Mouse (Mus musculus) C2C12 (cell line): ENCODE data around the gene Myo15.
"Not testable (repeated sequence)": the region's sequence is repeated elsewhere in the genome, so short reads cannot be mapped to it uniquely, and the experiment has no call there.

Experiments used
- CTCF ChIP-seq: IDR thresholded peaks from one replicate; pipeline ENCODE4 v1.5.1; 2011; ENCODE audit not compliant: control insufficient read depth, insufficient read depth, insufficient read length
- MAX ChIP-seq: IDR thresholded peaks from one replicate; pipeline ENCODE4 v1.6.1; 2011; ENCODE audit warnings: mild to moderate bottlenecking, control low read depth
- MYOD1 ChIP-seq: IDR thresholded peaks from one replicate; pipeline ENCODE4 v1.6.1; 2011; ENCODE audit warnings: low read depth; ENCODE audit not compliant: control insufficient read depth, insufficient read length
- MYOG ChIP-seq: IDR thresholded peaks from one replicate; pipeline ENCODE4 v1.6.1; 2011; ENCODE audit not compliant: control insufficient read depth, insufficient read length; ENCODE audit errors: extremely low read depth

DNA sequence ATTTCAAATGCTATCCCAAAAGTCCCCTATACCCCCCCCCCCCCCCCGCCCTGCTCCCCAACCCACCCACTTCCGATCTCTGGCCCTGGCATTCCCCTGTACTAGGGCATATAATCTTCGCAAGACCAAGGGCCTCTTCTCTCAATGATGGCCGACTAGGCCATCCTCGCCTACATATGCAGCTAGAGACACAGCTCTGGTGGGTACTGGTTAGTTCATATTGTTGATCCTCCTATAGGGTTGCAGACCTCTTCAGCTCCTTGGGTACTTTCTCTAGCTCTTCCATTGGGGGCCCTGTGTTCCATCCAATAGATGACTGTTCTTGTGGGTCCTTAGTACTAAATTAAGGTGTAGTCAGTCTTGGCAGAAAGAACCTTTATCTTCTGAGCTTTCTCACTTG lies 74.1 kb downstream of the Myo15 start:
- not testable (repeated sequence) for TF ChIP-seq CTCF, MYOG, MYOD1, MAX
